Mouse (Mus musculus): ENCODE data around the gene Amz2. TPM values are rescaled to one million over a fixed set of nuclear protein-coding genes. Genes with fewer than 3 reads are reported as not detected.
A peak's percentile ranks its signal among the peaks of the same experiment; 100 is the strongest.

The Amz2 gene
- polyA plus RNA-seq, 1 experiment from 2014 or later = 46.0 TPM

- H3K27me3 ChIP-seq (ENCODE audit: low read depth, poor library complexity, severe bottlenecking) = no peaks in the 10 kb centered on the region
Observed at GRCm38 (mm10) chr11:109456261-109456660, 30.5 kb downstream of the Amz2 start.

GRCm38 (mm10) chr11:109458165-109458564 is 32.4 kb downstream of the Amz2 start:
- Histone ChIP-seq H3K4me1 (no peaks in the 10 kb centered on the region), H3K27ac (replicated peaks) (no peak overlapping the region), H3K36me3 (peaks cover 58% of the 10 kb centered on the region), H3K9me3 (replicated peaks) (no peaks in the 10 kb centered on the region), H3K4me3 (no peak overlapping the region), H3K27me3 (ENCODE audit: low read depth, poor library complexity, severe bottlenecking) (no peaks in the 10 kb centered on the region)
- DNase-seq (ENCODE audit: low spot score) = no peak
- WGBS = 97% methylated on average over 11 of the region's 11 CpGs

More at GRCm38 (mm10) chr11:109456261-109456660, 30.5 kb downstream of the Amz2 start:
- no peaks in the 10 kb centered on the region for H3K4me1 ChIP-seq
- no peak overlapping the region for H3K4me3 ChIP-seq
- DNase-seq (ENCODE audit: low spot score) = no peak
- no peaks in the 10 kb centered on the region for H3K9me3 ChIP-seq (replicated peaks)
- no peak overlapping the region for H3K27ac ChIP-seq (replicated peaks)
- WGBS = 92% methylated on average over 5 of the region's 5 CpGs
- H3K36me3 ChIP-seq = peaks cover 51% of the 10 kb centered on the region

- WGBS = 87% methylated on average over 5 of the region's 5 CpGs
- Histone ChIP-seq H3K4me1 (no peaks in the 10 kb centered on the region), H3K4me3 (no peak overlapping the region), H3K27me3 (ENCODE audit: low read depth, poor library complexity, severe bottlenecking) (no peaks in the 10 kb centered on the region), H3K9me3 (replicated peaks) (no peaks in the 10 kb centered on the region), H3K27ac (replicated peaks) (no peak overlapping the region), H3K36me3 (peaks cover 41% of the 10 kb centered on the region)
- DNase-seq (ENCODE audit: low spot score) = no peak
Observed at GRCm38 (mm10) chr11:109460586-109460985, 34.8 kb downstream of the Amz2 start.

- 0 out of 2 replicates have a peak, but pooled peaks cover under 1% of the 10 kb centered on the region for H3K27me3 ChIP-seq (ENCODE audit: low read depth, poor library complexity, severe bottlenecking)
- no peak overlapping the region for H3K4me3 ChIP-seq
- H3K9me3 ChIP-seq (replicated peaks) = no peaks in the 10 kb centered on the region
- no peak overlapping the region for H3K27ac ChIP-seq (replicated peaks)
- DNase-seq (ENCODE audit: low spot score) = no peak
- peaks cover 22% of the 10 kb centered on the region for H3K36me3 ChIP-seq
- 92% methylated on average over 4 of the region's 4 CpGs for WGBS
- H3K4me1 ChIP-seq = no peaks in the 10 kb centered on the region
Observed at GRCm38 (mm10) chr11:109465068-109465467, 39.3 kb downstream of the Amz2 start.

GRCm38 (mm10) chr11:109466987-109467386 is 41.2 kb downstream of the Amz2 start:
- Histone ChIP-seq H3K9me3 (replicated peaks) (no peaks in the 10 kb centered on the region), H3K36me3 (peaks cover 17% of the 10 kb centered on the region), H3K27ac (replicated peaks) (no peak overlapping the region), H3K27me3 (ENCODE audit: low read depth, poor library complexity, severe bottlenecking) (peaks cover 18% of the 10 kb centered on the region), H3K4me1 (peaks cover 19% of the 10 kb centered on the region), H3K4me3 (no peak overlapping the region)
- no peak for DNase-seq (ENCODE audit: low spot score)
- 87% methylated on average over 8 of the region's 8 CpGs for WGBS

- no peak overlapping the region for H3K27ac ChIP-seq (replicated peaks)
- peaks cover 6% of the 10 kb centered on the region for H3K36me3 ChIP-seq
- no peaks in the 10 kb centered on the region for H3K9me3 ChIP-seq (replicated peaks)
- WGBS = 92% methylated on average over 5 of the region's 5 CpGs
- H3K27me3 ChIP-seq (ENCODE audit: low read depth, poor library complexity, severe bottlenecking) = peaks cover 18% of the 10 kb centered on the region
- DNase-seq (ENCODE audit: low spot score) = no peak
- peaks cover 24% of the 10 kb centered on the region for H3K4me1 ChIP-seq
- H3K4me3 ChIP-seq = no peak overlapping the region
Observed at GRCm38 (mm10) chr11:109468133-109468532, 42.4 kb downstream of the Amz2 start.

GRCm38 (mm10) chr11:109470170-109470569 is 44.4 kb downstream of the Amz2 start:
- H3K27ac ChIP-seq (replicated peaks) = no peak overlapping the region
- H3K27me3 ChIP-seq (ENCODE audit: low read depth, poor library complexity, severe bottlenecking) = peaks cover 24% of the 10 kb centered on the region
- DNase-seq (ENCODE audit: low spot score) = no peak
- 68% methylated on average over 9 of the region's 9 CpGs for WGBS
- 0 out of 2 replicates have a peak, but pooled peaks cover 3% of the 10 kb centered on the region for H3K36me3 ChIP-seq
- no peaks in the 10 kb centered on the region for H3K9me3 ChIP-seq (replicated peaks)
- H3K4me1 ChIP-seq = peaks cover 39% of the 10 kb centered on the region
- H3K4me3 ChIP-seq = 0 out of 2 replicates have a peak overlapping the region, but pooled peaks have one; percentile 11

- H3K27me3 ChIP-seq (ENCODE audit: low read depth, poor library complexity, severe bottlenecking) = peaks cover 29% of the 10 kb centered on the region
- H3K27ac ChIP-seq (replicated peaks) = no peak overlapping the region
- H3K36me3 ChIP-seq = no peaks in the 10 kb centered on the region
- no peaks in the 10 kb centered on the region for H3K9me3 ChIP-seq (replicated peaks)
- peaks cover 48% of the 10 kb centered on the region for H3K4me1 ChIP-seq
- 33% methylated on average over 15 of the region's 15 CpGs for WGBS
- peak overlapping the region; percentile 85 for H3K4me3 ChIP-seq
- DNase-seq (ENCODE audit: low spot score) = no peak
Observed at GRCm38 (mm10) chr11:109470921-109471861, 45.4 kb downstream of the Amz2 start.

GRCm38 (mm10) chr11:109472171-109472691 is 46.5 kb downstream of the Amz2 start:
- Histone ChIP-seq H3K27ac (replicated peaks) (peak overlapping the region; percentile 99), H3K27me3 (ENCODE audit: low read depth, poor library complexity, severe bottlenecking) (peaks cover 29% of the 10 kb centered on the region), H3K36me3 (no peaks in the 10 kb centered on the region), H3K4me1 (peaks cover 58% of the 10 kb centered on the region), H3K4me3 (peak overlapping the region; percentile 85), H3K9me3 (replicated peaks) (no peaks in the 10 kb centered on the region)
- DNase-seq (ENCODE audit: low spot score) = peak; percentile 70
- WGBS = under 1% methylated on average over 33 of the region's 33 CpGs

- Histone ChIP-seq H3K27me3 (ENCODE audit: low read depth, poor library complexity, severe bottlenecking) (peaks cover 29% of the 10 kb centered on the region), H3K27ac (replicated peaks) (peak overlapping the region; percentile 99)
- under 1% methylated on average over 13 of the region's 13 CpGs for WGBS
Observed at GRCm38 (mm10) chr11:109472821-109473170, 47.0 kb downstream of the Amz2 start.

GRCm38 (mm10) chr11:109473171-109474085 is 47.7 kb downstream of the Amz2 start, which contains the start of the genes Arsg and Slc16a6:
Arsg (plus strand) TSS chr11:109473374.
Slc16a6 (minus strand) TSS chr11:109473598.
- WGBS = under 1% methylated on average over 110 of the region's 111 CpGs
- peak within 1 kb of the TSS; percentile 85 for H3K4me3 ChIP-seq
- peaks cover 29% of the 10 kb centered on the region for H3K27me3 ChIP-seq (ENCODE audit: low read depth, poor library complexity, severe bottlenecking)
- H3K4me1 ChIP-seq = peaks cover 70% of the 10 kb centered on the region
- no peaks in the 10 kb centered on the region for H3K36me3 ChIP-seq
- H3K27ac ChIP-seq (replicated peaks) = peak within 1 kb of the TSS; percentile 99
- H3K9me3 ChIP-seq (replicated peaks) = no peaks in the 10 kb centered on the region
- DNase-seq (ENCODE audit: low spot score) = peak; percentile 93

More at GRCm38 (mm10) chr11:109472821-109473170, 47.0 kb downstream of the Amz2 start:
- Histone ChIP-seq H3K36me3 (no peaks in the 10 kb centered on the region), H3K4me3 (peak overlapping the region; percentile 85), H3K4me1 (peaks cover 64% of the 10 kb centered on the region), H3K9me3 (replicated peaks) (no peaks in the 10 kb centered on the region)
- no peak for DNase-seq (ENCODE audit: low spot score)

- H3K4me1 ChIP-seq = peaks cover 76% of the 10 kb centered on the region
- no peaks in the 10 kb centered on the region for H3K36me3 ChIP-seq
- peaks cover 29% of the 10 kb centered on the region for H3K27me3 ChIP-seq (ENCODE audit: low read depth, poor library complexity, severe bottlenecking)
- H3K27ac ChIP-seq (replicated peaks) = peak overlapping the region; percentile 99
- H3K4me3 ChIP-seq = peak overlapping the region; percentile 85
- no peaks in the 10 kb centered on the region for H3K9me3 ChIP-seq (replicated peaks)
- WGBS = 11% methylated on average over 14 of the region's 14 CpGs
- no peak for DNase-seq (ENCODE audit: low spot score)
Observed at GRCm38 (mm10) chr11:109474086-109474742, 48.5 kb downstream of the Amz2 start.
